Mouse (Mus musculus) lung, adult 2 months (tissue): ENCODE results near the gene Prkar1a. TPM values are rescaled to one million over a fixed set of nuclear protein-coding genes. Genes with fewer than 3 reads are reported as not detected.

Experiments
- DNase-seq: peaks from one replicate; pipeline ENCODE4 v3.0.0; 2022
- H3K4me1 ChIP-seq: fragments of 200-500 bp; 2 replicates; pipeline ENCODE4 v1.6.1; 2011; ENCODE audit warnings: low read length; ENCODE audit not compliant: control insufficient read depth, insufficient read depth
- H3K4me3 ChIP-seq: fragments of 200-500 bp; replicated peaks from 2 replicates; pipeline ENCODE3; 2011; ENCODE audit warnings: low read depth, mild to moderate bottlenecking, control low read depth, low read length; ENCODE audit errors: extremely low read depth
- CTCF ChIP-seq: fragments of 200-500 bp; IDR thresholded peaks from 2 replicates; pipeline ENCODE4 v1.5.1; 2011; ENCODE audit warnings: mild to moderate bottlenecking, low read length, control low read depth; ENCODE audit not compliant: insufficient read depth
- POLR2A ChIP-seq: fragments of 200-500 bp; IDR thresholded peaks from 2 replicates; pipeline ENCODE4 v1.6.1; 2011; ENCODE audit warnings: low read depth, mild to moderate bottlenecking, control low read depth, low read length, borderline replicate concordance; ENCODE audit errors: extremely low read depth
- WGBS: fragments of 180-500 bp; shearing (Covaris S2); methylation state at CpG from one replicate; pipeline ENCODE4 v1.1.7; 2018; 5-methylcytosine and 5-hydroxymethylcytosine counted together
- polyA plus RNA-seq: library from polyadenylated mRNA; depleted of rRNA; stranded (reverse); fragments of >200 nt; gene quantifications from 2 replicates; pipeline ENCODE4 v1.2.3, GENCODE M21; 2012; rRNA removed

Gene Prkar1a
- polyA plus RNA-seq, result 110 and 128 TPM in 2 replicates

- Histone ChIP-seq H3K4me1 (peaks cover 30% of the 10 kb centered on the region), H3K4me3 (peak within 1 kb of the TSS; percentile 84)
- no peak for TF ChIP-seq CTCF
- TF ChIP-seq POLR2A, result no peak
- DNase-seq, result no peak
- 7% methylated on average over 8 of the region's 8 CpGs for WGBS
These were observed at the start of gene Prkar1a for GRCm38 (mm10) chr11:109649206-109649605. Prkar1a (plus strand) TSS chr11:109649405.

- peaks cover 7% of the 10 kb centered on the region for H3K4me1 ChIP-seq
- 76% methylated on average over 6 of the region's 6 CpGs for WGBS
- no peak for TF ChIP-seq POLR2A
- TF ChIP-seq CTCF, result no peak
- DNase-seq, result no peak
- H3K4me3 ChIP-seq, result no peak overlapping the region
These were observed 41.6 kb upstream of the Prkar1a start for GRCm38 (mm10) chr11:109607600-109607999.

- Histone ChIP-seq H3K4me3 (no peak overlapping the region), H3K4me1 (peaks cover 7% of the 10 kb centered on the region)
- TF ChIP-seq POLR2A, result no peak
- TF ChIP-seq CTCF, result no peak
- WGBS, result 45% methylated on average over 6 of the region's 6 CpGs
- DNase-seq, result no peak
These were observed 40.1 kb upstream of the Prkar1a start for GRCm38 (mm10) chr11:109608976-109609625.

GRCm38 (mm10) chr11:109610046-109610794, 39.0 kb upstream of the Prkar1a start:
- no peak for DNase-seq
- H3K4me3 ChIP-seq, result peak overlapping the region; percentile 94
- WGBS, result 11% methylated on average over 9 of the region's 9 CpGs
- H3K4me1 ChIP-seq, result peaks cover 7% of the 10 kb centered on the region
- TF ChIP-seq POLR2A (no peak), CTCF (no peak)

GRCm38 (mm10) chr11:109610795-109611302, 38.4 kb upstream of the Prkar1a start:
- under 1% methylated on average over 26 of the region's 26 CpGs for WGBS
- TF ChIP-seq POLR2A, result no peak
- TF ChIP-seq CTCF, result no peak
- Histone ChIP-seq H3K4me1 (peaks cover 7% of the 10 kb centered on the region), H3K4me3 (peak overlapping the region; percentile 94)
- no peak for DNase-seq

- DNase-seq, result peak; percentile 100
- Histone ChIP-seq H3K4me1 (peaks cover 7% of the 10 kb centered on the region), H3K4me3 (peak within 1 kb of the TSS; percentile 94)
- TF ChIP-seq POLR2A (peak; percentile 68; the same call in 1 of the 2 replicates), CTCF (no peak)
- under 1% methylated on average over 58 of the region's 58 CpGs for WGBS
These were observed 37.7 kb upstream of the Prkar1a start, which contains the start of gene Wipi1 for GRCm38 (mm10) chr11:109611303-109612149. Wipi1 (minus strand) TSS chr11:109611967.

- 74% methylated on average over 7 of the region's 7 CpGs for WGBS
- peaks cover 11% of the 10 kb centered on the region for H3K4me1 ChIP-seq
- TF ChIP-seq CTCF (no peak), POLR2A (no peak)
- no peak for DNase-seq
- no peak overlapping the region for H3K4me3 ChIP-seq
These were observed 36.2 kb upstream of the Prkar1a start for GRCm38 (mm10) chr11:109612871-109613529.

- DNase-seq, result no peak
- 41% methylated on average over 9 of the region's 9 CpGs for WGBS
These were observed 33.9 kb upstream of the Prkar1a start for GRCm38 (mm10) chr11:109615286-109615685.

GRCm38 (mm10) chr11:109616352-109616751, 32.9 kb upstream of the Prkar1a start:
- WGBS, result 50% methylated on average over 4 of the region's 4 CpGs
- H3K4me1 ChIP-seq, result peaks cover 4% of the 10 kb centered on the region; the same call in 1 of the 2 replicates
- DNase-seq, result no peak
- TF ChIP-seq POLR2A (no peak), CTCF (no peak)
- H3K4me3 ChIP-seq, result no peak overlapping the region

More at GRCm38 (mm10) chr11:109615286-109615685, 33.9 kb upstream of the Prkar1a start:
- H3K4me3 ChIP-seq, result no peak overlapping the region
- TF ChIP-seq CTCF (no peak), POLR2A (no peak)
- peaks cover 4% of the 10 kb centered on the region for H3K4me1 ChIP-seq
